Comparison of ENCODE assay signal across 16 mouse cellular contexts in genomic region chr4:140597378-140597777, GRCm38 (mm10).
DNase-seq lines count a peak whose midpoint lies in the region; TF ChIP-seq lines count a peak whose summit lies in the region.
"Had no signal": no experiment of that assay in that cellular context is flagged by ENCODE, and none has a peak within 500 bp of the region (broad histone marks: within the 10 kb centered on the region; RNA-seq: fewer than 3 reads in every experiment).

No protein-coding gene starts in this region.

- H3K27me3 ChIP-seq in cerebellum, adult 2 months (ENCODE audit: control insufficient read depth, insufficient read depth, low read length), result no peaks in the 10 kb centered on the region
- H3K27me3 ChIP-seq: embryonic facial prominence, embryonic 12.5 days; forebrain, embryonic 13.5 days; forebrain, embryonic 15.5 days had no signal

- 52% methylated on average over 5 of the region's 5 CpGs for WGBS in cerebellum, adult 2 months

- H3K27ac ChIP-seq in cerebellum, adult 2 months (ENCODE audit: insufficient read depth, low read length), result no peak overlapping the region
- H3K27ac ChIP-seq: embryonic facial prominence, embryonic 10.5 days; embryonic facial prominence, embryonic 12.5 days; forebrain, embryonic 13.5 days; forebrain, embryonic 15.5 days had no signal

- no peak for TF ChIP-seq POLR2A in cerebellum, adult 2 months (IDR thresholded peaks at IDR 0.05; ENCODE audit: borderline replicate concordance, insufficient read depth, low read length)

- peaks cover 14% of the 10 kb centered on the region for H3K4me1 ChIP-seq in cerebellum, adult 2 months (ENCODE audit: control insufficient read depth, insufficient read depth, low read length)
- H3K4me1 ChIP-seq: forebrain, embryonic 13.5 days had no signal

- TF ChIP-seq CTCF in cerebellum, adult 2 months (IDR thresholded peaks at IDR 0.05; ENCODE audit: borderline replicate concordance, insufficient read depth, low read depth, low read length), result no peak

- DNase-seq in cerebellum, adult 2 months, result peak; percentile 50 to 64
- DNase-seq in cerebellum, adult 8-10 months, result no peak
- peak; percentile 48 to 65 for DNase-seq in cerebellum, postnatal 25 days
- no peak for DNase-seq in cerebellum, postnatal 4 days (ENCODE audit: low spot score in 2 of 2)
- peak; percentile 57 for DNase-seq in brain, adult 2 months (ENCODE audit: low read depth, low spot score)
- no peak for DNase-seq in right cerebral cortex, postnatal 36 days (ENCODE audit: low spot score in 2 of 2)
- DNase-seq: adrenal gland, adult 2 months; adrenal gland, postnatal 10 days; adrenal gland, postnatal 25 days; cerebellum, adult 11 months; cerebellum, adult 9-11 months; forebrain, postnatal 0 days had no signal

- H3K4me3 ChIP-seq in cerebellum, adult 2 months (replicated peaks; ENCODE audit: insufficient read depth, low read depth, low read length), result no peak overlapping the region
- H3K4me3 ChIP-seq: embryonic facial prominence, embryonic 10.5 days; embryonic facial prominence, embryonic 12.5 days; forebrain, embryonic 13.5 days; forebrain, embryonic 15.5 days had no signal

Comparison
In these comparisons a context has a peak if more than half of its experiments do, and no peak if none do; other contexts are left out.
1. DNase-seq: peak in cerebellum, adult 2 months (2 of 2), cerebellum, postnatal 25 days (2 of 2) and brain, adult 2 months (single experiment); none in cerebellum, adult 8-10 months (single experiment), cerebellum, postnatal 4 days (0 of 2) and right cerebral cortex, postnatal 36 days (0 of 2).